Mouse (Mus musculus): ENCODE results near the gene Kdelr3.

DNA sequence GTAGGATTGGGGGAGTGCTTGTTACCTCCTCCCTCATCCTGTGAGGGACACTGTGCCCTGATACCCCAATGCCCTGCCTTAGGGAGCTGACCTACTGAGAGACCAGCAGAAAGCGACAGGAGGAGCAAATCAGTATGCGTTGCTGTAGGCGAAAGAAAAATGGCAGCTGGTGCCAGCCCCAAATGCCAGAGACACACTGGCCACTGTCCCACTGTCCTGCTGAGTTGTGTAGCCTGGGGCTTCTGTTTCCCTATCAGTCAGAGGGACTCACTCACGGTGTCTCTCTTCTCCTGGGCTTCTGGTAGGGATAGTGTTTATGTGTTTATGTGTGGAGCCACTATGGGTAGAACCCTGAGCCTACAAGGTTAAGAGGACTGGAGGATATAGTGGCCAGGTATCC is 1.5 kb downstream of the Kdelr3 start:
- TF ChIP-seq CTCF (IDR thresholded peaks at IDR 0.05; ENCODE audit: low read depth) = no peak
- TF ChIP-seq EP300 (IDR thresholded peaks at IDR 0.05; ENCODE audit: low read depth) = no peak
